Mouse (Mus musculus) adrenal gland (tissue): ENCODE measurements around the gene Gna12.

Experiments used
- intact Hi-C: fragments of 180-260 bp; cut with DNase I; formaldehyde crosslinking; loops from one replicate; pipeline ENCODE4 v1.15.1; 2025

Gene Gna12

DNA sequence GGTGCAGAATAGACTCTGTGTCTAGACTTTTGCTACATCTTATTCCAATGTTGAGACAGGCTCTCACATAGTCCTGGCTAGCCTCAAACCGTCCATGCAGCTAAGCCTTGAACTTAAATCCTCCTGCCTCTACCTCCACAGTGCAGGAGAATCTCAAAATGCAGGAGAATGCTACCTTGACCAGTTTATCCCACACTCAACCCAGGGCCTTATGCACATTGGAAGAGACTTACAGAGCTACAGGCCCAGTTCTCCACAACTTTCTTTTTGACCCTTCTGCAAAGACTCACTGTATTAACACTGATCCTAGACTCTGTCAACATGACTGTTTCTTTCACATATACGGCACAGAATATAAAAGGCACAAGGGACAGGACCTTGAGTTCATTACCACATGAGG lies 1.9 kb downstream of the Gna12 start:
- intact Hi-C loops = loop anchor here (5.0 kb wide), 1 partner anchor 61 kb away; no protein-coding TSS in a partner anchor

DNA sequence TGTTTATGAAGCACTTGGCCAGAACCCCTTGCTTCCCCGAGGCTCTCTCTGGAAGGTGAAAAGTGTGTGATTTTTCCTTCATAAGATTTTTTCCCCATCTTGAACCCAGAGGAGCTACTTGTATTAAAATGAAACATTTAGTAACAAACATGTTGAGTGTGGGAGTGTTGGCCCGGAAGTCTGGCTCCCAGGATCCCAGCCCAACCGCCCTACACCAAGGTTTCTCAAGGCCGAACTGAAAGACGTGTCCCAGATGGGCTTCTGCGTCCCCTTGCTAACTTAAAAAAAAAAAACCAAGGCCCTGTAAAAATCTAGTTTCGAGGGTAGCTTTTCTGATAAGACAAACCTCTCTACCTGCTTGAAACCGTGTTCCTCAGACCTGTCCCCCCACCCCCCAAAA lies 2.3 kb downstream of the Gna12 start:
- intact Hi-C loops = loop anchor here (5.0 kb wide), 1 partner anchor 61 kb away; no protein-coding TSS in a partner anchor

DNA sequence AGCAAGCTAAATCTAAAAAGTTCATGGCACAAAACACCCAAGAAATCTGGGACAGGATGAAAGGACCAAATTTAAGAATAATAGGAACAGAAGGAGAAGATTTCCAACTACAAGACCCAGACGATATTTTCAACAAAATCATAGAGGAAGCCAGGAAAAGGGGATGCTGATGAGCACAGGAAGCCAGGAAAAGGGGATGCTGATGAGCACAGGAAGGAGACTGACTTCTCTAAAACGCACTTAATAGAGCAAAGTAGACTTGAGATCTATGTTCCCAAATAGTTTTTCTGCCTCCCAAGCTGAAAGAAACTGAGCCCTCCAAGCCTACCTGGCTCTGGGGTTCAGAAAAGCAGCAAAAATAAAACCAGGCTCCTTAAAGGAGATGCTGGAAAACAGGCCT lies 2.8 kb downstream of the Gna12 start:
- intact Hi-C loops = loop anchor here (5.0 kb wide), 1 partner anchor 60 kb away; no protein-coding TSS in a partner anchor

DNA sequence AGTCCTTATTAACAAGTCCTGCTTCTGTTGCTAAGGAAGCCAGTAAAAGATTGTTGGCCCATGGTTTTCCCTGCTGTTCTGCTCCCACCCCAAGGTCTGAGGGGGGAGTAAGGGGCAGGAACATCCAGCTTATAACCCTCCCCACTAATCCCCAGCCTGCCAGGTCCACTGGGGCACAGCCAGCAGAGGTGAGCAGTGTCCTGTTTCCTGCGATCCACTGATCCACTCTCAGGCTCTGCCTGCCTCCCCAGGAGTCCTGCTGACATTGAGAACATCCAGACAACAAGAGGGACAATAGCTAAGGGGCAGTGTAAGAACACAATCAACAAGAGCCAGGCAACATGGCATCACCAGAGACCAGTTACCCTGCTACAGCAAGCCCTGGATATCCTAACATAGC lies 3.4 kb downstream of the Gna12 start:
- intact Hi-C loops = loop anchor here (5.0 kb wide), 1 partner anchor 59 kb away; no protein-coding TSS in a partner anchor

DNA sequence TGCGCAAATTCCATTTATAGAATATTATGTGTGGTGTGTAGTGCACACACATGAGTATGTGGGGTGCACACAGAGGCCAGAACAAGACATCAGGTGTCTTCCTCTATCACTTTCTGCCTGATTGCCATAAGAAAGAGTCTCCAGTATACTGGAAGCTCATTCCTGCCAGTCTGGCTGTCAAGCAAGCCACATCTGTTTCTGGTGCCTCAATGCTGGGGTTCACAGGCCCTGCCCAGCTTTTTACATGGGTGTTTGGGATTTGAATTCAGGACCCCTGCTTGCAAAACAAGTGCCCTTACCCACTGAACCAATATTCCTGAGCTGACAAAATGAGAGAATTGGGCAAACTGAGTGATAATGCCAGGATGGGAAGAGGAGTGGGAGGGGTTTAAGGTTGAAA lies 4.1 kb downstream of the Gna12 start:
- intact Hi-C loops = loop anchor here (5.0 kb wide), 1 partner anchor 59 kb away; no protein-coding TSS in a partner anchor

DNA sequence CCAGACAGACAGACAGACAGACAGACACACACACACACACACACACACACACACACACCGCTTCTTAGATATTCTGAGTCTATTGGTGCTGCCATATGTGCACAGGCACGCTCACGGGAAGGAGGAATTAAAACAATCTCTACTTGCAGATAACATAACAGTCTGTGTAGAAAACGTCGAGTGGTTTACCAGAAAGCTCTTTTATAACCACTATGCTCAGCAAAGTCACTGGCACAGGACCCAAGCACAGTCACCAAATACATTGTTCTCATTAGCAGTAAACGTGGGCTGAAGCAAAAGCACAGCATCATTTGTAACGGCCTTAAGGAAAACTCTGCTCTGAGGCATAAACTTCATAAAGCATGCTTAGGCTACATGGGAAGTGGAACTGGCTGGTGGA lies 6.1 kb downstream of the Gna12 start:
- intact Hi-C loops = loop anchor here (5.0 kb wide), 1 partner anchor 37 kb away; no protein-coding TSS in a partner anchor

DNA sequence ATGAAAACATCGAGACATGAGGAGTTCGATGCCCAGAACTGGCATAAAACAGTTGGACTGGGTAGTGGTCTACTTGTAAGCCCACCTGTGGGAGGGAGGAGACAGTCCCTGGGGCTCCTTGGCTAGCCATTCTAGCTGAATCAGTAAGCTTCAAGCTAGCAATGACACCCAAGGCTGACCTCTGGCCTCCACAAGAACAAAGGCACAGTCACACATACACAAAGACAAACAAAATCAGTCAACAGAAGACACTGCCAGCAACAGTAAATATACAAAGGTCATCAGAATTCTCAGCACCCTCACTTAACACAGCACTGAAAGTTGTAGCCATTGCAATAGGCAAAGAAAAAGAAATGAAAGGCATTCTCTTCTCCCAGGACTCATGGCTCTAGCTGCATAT lies 6.8 kb downstream of the Gna12 start:
- intact Hi-C loops = loop anchor here (5.0 kb wide), 1 partner anchor 36 kb away; no protein-coding TSS in a partner anchor

DNA sequence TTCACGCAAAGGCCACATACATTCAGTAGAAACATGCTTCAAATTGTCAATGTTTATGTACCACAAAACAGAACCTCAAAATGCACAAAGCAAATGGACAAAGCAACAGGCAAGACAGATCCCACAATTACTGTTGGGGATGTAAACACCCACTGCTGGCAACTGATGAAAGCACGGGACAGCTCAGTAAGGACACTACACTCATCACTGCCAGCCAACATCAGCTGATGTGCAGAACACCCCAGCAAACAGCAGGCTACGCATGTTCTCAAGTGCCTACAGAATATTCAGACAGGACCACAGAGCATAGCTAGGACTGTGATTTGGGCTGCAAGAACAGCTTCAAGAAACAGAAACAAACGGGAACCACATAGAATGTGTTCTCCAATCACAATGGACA lies 8.3 kb downstream of the Gna12 start:
- intact Hi-C loops = loop anchor here (5.0 kb wide), 1 partner anchor 35 kb away; no protein-coding TSS in a partner anchor

DNA sequence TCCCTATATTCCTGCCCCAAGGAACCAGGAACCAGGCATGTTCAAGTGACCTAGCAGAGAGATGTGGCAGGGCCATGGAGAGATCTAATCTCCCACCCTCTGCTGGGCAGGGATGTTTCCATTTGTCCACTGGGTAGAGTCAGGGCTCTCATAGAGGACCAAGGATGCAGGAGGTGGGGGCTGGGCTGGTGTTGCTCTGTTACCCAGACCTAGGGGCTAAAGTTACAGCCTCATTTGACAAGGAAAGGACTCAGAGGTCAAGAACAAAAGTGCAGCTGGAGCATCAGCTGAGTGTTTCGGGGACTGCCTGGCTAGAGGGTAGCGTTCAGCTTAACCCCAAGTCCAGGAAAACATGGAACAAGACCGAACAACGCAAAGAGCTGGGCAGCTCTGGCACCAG lies 9.7 kb downstream of the Gna12 start:
- intact Hi-C loops = loop anchor here (5.0 kb wide), 1 partner anchor 33 kb away; no protein-coding TSS in a partner anchor

DNA sequence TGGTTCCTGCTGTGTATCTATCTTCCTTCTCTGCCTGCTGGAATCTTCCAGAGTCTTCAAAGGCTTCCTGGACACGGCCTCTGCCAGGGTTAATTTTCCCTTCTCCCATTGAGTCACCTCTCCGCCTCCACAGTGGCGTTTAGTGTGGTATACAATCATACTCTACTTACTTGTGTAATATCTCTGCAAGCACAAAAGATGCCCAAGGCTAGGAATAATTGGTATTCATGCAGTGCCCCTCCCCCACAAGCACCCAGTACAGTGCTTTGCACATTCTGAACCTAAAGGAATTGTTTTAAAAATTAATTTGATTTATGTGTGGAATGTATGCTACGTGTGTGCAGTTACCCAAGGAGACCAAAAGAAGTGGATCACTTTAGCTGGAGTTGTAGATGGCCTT lies 10.6 kb downstream of the Gna12 start:
- intact Hi-C loops = no loop called here

DNA sequence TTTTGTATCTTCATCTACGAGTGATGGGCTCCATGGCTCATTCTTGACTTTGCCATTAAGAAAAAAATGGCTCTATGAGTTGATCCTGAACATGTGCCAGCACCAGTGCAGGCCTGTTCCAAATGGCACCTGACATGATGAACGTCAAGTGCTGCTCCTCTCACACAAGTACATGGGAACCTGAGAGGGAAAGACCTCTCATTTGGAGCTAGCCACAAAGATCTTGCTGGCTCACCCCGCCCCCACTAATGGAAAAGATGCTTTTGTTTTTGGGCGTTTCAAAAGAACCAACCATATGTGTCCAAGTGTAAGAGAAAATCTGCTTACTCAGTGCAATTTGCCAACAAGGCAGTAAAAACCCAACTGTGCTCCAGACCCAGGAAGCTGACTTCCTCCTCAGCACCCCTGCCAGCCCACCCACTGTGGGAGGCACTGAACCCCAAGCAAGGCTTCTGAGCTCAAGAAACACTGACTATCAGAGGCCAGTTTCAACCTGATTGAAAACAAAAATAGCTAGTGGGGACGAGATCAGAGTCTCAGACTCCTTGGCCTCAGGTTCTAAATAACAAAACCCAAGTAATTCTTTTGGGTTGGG lies 11.7 kb downstream of the Gna12 start:
- intact Hi-C loops = no loop called here

DNA sequence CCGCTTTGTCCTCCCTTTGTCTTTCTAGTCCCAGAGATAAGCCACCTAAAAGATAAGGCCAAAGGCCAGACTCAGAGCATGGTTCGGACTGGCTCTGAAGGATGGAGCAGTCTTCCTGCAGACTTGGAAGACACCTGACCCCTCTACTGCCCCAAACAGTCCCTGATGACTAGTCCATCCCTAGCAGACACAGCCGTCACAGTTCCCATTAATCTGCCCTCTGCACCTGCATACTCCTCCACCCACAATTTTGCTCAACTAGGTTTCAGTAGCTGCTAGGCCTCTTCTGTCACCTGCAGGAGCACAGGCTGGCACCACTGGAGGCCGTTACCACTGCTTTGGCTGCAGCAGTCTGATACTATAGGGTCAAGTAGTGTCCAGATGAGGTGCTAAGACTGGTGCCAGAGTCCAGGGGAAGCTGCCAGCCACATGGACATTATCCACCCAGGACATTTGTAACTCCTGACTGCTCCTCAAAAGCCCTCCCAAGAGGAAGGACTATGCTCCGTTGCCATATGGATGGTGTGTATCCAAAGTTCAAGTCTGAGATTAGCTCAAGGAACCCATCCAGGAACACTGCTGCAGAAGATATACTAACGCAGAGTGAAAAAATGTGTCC lies 13.2 kb downstream of the Gna12 start:
- intact Hi-C loops = no loop called here

DNA sequence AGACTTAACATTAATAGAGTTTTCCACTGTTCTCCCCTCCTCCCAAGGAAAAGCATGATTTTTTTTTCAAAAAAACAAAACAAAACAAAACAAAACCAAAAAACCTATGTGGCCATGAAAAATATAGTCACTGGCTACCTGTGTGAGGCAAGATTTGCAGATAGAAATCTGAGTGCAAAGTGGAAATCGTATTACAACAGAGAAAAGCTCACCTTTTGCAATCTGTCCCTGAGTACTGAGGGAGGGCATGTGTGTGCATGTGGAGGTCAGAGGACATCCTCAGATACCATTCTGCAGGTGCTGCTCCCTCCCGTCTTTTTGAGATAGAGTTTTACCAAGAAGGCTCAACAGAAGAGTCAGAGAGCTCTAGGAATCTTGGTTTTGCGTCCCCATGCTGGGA lies 14.2 kb downstream of the Gna12 start:
- intact Hi-C loops = no loop called here

DNA sequence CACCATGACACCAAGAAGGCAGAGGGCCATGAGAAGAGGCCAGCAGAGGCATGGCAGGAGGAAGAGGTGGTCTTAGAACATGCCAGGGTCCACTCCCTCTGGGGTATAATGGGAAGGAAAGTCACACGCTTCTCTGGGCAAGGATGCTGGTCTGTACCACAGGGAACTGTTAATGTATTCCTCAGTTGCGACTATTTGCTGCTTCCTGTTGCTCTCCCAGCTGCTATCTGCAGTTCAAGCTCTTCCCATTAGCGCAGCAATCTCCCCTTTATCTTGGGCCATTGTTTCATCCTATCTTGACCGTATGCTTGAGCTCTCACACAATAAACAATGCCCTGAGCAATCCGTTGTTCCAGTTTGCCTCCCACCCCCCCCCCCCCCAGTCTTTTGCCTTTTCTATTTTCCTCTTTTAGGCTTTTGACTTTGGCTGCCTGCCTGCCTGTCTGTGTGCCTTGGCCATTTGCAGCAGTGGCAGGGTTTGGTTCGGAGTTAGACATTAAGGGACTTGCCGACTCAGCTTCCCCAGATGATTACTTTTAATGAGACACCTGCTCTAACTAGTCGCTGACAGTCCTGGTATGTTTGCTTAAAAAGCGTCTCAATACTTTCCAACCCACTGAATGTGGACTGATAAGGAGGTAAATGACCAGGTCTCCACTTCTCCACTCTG lies 15.0 kb downstream of the Gna12 start:
- intact Hi-C loops = no loop called here

DNA sequence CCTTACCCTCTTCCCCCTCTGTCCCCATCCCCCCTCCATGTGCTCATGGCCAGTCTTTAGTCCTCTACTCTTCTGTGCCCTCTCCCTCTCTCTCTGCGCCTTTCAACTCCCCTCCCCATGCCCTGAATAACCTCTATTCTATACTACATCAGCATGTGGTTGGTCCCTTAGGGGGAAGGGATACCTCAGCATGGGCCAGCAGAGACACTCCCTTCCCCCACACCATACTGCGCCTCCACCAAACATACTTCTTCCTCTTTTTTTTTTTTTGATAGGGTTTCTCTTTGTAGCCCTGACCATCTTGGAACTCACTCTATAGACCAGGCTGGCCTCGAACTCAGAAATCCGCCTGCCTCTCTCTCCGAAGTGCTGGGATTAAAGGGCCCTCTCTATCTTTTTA lies 15.8 kb downstream of the Gna12 start:
- intact Hi-C loops = no loop called here

DNA sequence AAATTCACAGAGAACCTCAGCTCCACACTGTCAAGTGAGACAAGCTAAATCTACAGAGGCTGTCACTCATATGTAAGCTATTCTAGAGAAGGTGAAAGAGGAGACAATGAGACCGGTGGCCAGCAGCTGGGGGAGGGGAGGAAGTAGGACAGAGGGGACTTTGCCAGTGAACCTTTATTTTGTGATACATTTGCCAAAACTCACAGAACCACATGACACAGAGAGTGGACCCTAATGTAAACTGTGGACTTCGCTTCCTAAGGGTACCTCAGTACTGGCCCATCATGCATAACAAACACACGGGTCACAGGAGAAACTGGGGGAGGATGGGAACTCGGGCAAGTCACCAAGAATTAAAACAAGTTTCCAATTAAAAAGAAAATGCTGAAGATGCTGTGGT lies 17.5 kb downstream of the Gna12 start:
- intact Hi-C loops = no loop called here

DNA sequence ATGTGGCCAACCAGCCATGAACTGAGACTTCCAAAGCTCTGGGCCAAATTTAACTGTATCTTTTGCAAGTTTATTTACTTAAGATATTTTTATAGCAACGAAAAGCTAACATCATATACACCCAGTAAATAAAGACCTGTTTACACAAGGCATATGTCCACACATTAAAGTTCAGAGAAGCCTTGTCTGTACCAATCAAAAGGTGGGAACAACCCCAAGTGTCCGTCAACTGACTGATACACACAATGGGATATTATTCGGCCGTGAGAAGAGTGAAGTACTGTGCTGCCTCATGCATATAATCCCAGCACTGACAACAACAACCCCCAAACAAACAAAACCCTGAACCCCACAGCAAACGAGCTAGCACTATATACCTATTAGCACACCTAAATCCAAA lies 18.2 kb downstream of the Gna12 start:
- intact Hi-C loops = no loop called here

DNA sequence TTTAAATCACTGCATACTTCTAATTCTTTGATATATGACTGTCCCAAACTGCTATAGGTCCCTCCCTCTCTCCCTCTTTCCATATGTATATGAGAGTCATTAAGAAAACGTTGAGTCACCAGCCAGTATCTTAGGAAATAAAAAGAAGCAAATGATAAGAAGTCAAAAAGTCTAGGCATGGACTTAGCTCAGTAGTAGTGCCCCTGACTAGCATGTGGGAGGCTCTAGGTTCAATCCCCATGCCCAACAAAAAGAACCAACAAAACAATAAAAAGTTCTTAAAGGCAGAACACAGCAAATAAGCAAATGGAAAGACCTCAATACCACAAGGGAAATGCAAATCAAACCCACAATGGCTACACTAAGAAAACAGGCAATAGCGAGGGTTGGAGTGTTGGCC lies 18.8 kb downstream of the Gna12 start:
- intact Hi-C loops = no loop called here

DNA sequence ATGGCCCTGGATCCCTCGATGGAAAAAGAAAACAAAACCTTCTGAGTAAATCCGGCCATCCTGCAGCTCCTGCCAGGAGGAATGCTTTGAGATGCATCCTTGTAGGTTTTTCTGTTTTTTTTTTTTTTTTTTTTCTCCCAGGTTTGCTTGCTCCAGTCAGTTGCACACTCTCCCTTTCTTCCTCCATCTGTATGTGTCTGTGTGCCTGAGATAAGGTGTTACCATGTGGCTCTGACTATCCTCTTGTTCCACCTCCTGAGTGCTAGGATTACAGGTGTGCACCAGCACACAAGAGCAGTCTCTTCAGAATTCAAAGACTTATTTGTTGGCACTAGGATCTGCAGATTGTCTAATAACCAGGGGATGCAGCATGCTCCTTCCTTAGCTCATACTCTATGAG lies 23.3 kb downstream of the Gna12 start:
- intact Hi-C loops = no loop called here

DNA sequence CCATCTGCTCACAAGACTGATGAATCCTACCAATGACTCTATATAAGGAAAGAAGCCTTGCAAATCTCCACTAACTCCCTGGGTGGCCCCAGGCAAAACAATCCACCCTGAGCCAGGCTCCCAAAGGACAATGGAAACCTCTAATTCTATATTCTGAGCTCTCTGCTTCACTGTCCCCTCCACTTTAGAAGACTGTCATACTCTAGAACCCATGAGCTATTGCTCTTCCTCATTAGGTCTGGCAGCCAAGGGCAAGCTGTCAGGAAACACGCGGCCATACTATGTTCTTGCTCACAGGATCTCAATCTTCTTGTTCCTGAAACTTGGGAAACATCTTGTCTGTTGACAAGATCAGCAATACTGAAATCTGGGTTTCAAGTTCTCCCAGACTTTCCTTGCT lies 24.0 kb downstream of the Gna12 start:
- intact Hi-C loops = no loop called here

DNA sequence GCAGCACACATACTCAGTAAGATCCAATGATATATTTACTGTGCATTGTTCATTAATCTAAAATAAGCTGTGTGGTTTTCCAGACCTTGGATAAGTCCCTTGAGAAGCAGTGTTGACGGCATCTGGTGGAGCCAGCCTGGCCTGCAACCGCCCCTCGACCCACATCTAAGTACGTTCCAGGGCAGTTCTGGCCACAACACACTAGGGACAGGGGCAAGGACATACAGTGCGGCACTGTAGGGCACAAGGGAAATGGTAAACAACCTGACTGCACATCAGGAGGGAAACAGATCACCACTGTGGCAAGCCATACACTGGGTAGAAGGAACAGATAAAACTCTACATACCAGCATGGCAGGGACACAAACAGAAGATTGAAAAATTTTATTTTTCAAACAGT lies 28.4 kb downstream of the Gna12 start:
- intact Hi-C loops = no loop called here

DNA sequence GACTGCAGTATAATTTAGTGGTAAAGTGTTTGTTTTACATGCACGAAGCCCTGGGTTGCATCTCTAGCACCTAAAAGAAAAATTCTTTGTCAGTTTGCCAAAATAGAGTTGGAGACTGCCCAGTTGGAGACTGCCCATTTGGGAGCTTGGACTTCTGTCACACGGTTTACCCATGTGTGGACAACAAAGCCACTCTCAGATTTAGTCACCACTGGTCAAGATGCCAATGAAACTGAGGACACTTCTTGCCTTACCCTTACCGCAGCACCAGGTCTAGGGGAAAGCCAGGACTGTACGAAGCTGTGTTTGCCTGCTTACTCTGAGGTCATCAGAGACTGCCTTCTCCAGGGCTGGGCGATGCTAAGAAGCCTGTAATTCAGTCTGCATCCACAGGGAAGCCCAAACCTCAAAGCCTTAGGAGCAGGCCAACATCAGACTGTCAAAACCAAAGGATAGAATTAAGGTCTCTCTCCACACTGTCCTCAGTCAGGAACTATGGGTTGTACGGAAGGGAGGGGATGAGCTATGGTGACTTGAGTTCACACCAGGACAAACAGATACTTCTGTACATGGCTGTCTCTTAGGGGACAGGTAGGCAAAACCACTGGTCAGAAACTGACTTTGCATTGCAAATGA lies 29.8 kb downstream of the Gna12 start:
- intact Hi-C loops = no loop called here
